Mouse (Mus musculus): Measurements from ENCODE around the gene Gm21767.
"Not testable (repeated sequence)": the region's sequence is repeated elsewhere in the genome, so short reads cannot be mapped to it uniquely, and the experiment has no call there.

Gene Gm21767

GRCm38 (mm10) chrY:13941438-13941837 lies at the start of gene Gm21767:
Gm21767 (plus strand) TSS chrY:13941738.
- not testable (repeated sequence) for DNase-seq

All from cerebellum, adult 8-10 months (tissue).